31 mouse cellular contexts compared by ENCODE assay signal in the genomic region with DNA sequence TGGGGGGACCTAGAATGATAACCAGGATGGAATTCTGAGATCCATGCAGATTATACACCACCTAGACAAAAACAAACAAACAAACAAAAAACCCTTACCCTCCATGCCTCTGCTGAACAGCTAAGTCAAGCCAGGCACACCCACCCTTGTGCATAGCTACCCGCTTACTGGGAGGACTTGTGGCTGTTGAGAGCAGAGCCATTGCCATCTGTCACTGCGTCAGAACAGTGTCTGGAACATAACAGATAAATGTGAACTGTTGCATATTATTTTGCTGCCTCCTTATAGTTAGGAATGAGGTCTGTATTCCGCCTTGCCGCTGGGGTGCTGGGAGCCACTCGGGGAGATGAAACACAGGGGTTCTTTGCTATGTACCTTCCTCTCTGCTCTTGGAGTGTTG.
DNase-seq lines count a peak whose midpoint lies in the region; ATAC-seq and TF ChIP-seq lines count a peak whose summit lies in the region.
"Had no signal": no experiment of that assay in that cellular context is flagged by ENCODE, and none has a peak within 500 bp of the region (broad histone marks: within the 10 kb centered on the region; RNA-seq: fewer than 3 reads in every experiment).

No protein-coding gene starts in this region.

- 44% methylated on average over 5 of the region's 5 CpGs for WGBS in heart, embryonic 15.5 days
- 95% methylated on average over 5 of the region's 5 CpGs for WGBS in midbrain, embryonic 13.5 days

- TF ChIP-seq POLR2A in ES-Bruce4 (IDR thresholded peaks at IDR 0.05; ENCODE audit: insufficient read depth, low read length) = no peak

- no peaks in the 10 kb centered on the region for H3K9me3 ChIP-seq in heart, embryonic 15.5 days (replicated peaks)
- H3K9me3 ChIP-seq in ES-Bruce4 (replicated peaks; ENCODE audit: control insufficient read depth, insufficient read depth, low read length, poor library complexity, severe bottlenecking) = no peaks in the 10 kb centered on the region
- H3K9me3 ChIP-seq in midbrain, embryonic 13.5 days = no peaks in the 10 kb centered on the region; the same call in 1 of the 2 replicates
- H3K9me3 ChIP-seq: embryonic facial prominence, embryonic 12.5 days; forebrain, embryonic 12.5 days; liver, embryonic 13.5 days; neural tube, embryonic 15.5 days; stomach, embryonic 15.5 days had no signal

- peaks cover 28% of the 10 kb centered on the region for H3K4me1 ChIP-seq in heart, embryonic 15.5 days (replicated peaks)
- peaks cover 8% of the 10 kb centered on the region for H3K4me1 ChIP-seq in ES-Bruce4 (ENCODE audit: control insufficient read depth, insufficient read depth, low read length)
- H3K4me1 ChIP-seq in midbrain, embryonic 13.5 days (replicated peaks) = no peaks in the 10 kb centered on the region
- H3K4me1 ChIP-seq: embryonic facial prominence, embryonic 12.5 days; forebrain, embryonic 12.5 days; hindbrain, embryonic 13.5 days; neural tube, embryonic 15.5 days had no signal

- no peaks in the 10 kb centered on the region for H3K36me3 ChIP-seq in heart, embryonic 15.5 days
- no peaks in the 10 kb centered on the region for H3K36me3 ChIP-seq in ES-Bruce4 (ENCODE audit: control insufficient read depth, insufficient read depth, low read length, poor library complexity, severe bottlenecking)
- peaks cover 12% of the 10 kb centered on the region for H3K36me3 ChIP-seq in midbrain, embryonic 13.5 days
- H3K36me3 ChIP-seq: stomach, embryonic 15.5 days had no signal

- H3K27me3 ChIP-seq in heart, embryonic 15.5 days = no peaks in the 10 kb centered on the region
- H3K27me3 ChIP-seq in ES-Bruce4 (ENCODE audit: control insufficient read depth, insufficient read depth, low read length, poor library complexity, severe bottlenecking) = no peaks in the 10 kb centered on the region
- H3K27me3 ChIP-seq in midbrain, embryonic 13.5 days = no peaks in the 10 kb centered on the region
- H3K27me3 ChIP-seq: embryonic facial prominence, embryonic 12.5 days; forebrain, embryonic 12.5 days; hindbrain, embryonic 13.5 days; liver, embryonic 13.5 days; neural tube, embryonic 15.5 days; Patski; stomach, embryonic 15.5 days had no signal

- no peak for TF ChIP-seq CTCF in ES-Bruce4 (IDR thresholded peaks at IDR 0.05; ENCODE audit: low read depth, low read length)

- no peak overlapping the region for H3K9ac ChIP-seq in heart, embryonic 15.5 days
- H3K9ac ChIP-seq in ES-Bruce4 (ENCODE audit: low read depth, poor library complexity, severe bottlenecking) = no peak overlapping the region
- no peak overlapping the region for H3K9ac ChIP-seq in midbrain, embryonic 13.5 days (replicated peaks)
- H3K9ac ChIP-seq: embryonic facial prominence, embryonic 12.5 days; forebrain, embryonic 12.5 days; hindbrain, embryonic 13.5 days; liver, embryonic 13.5 days; neural tube, embryonic 15.5 days; stomach, embryonic 15.5 days had no signal

- no peak overlapping the region for H3K4me3 ChIP-seq in heart, embryonic 15.5 days
- H3K4me3 ChIP-seq in ES-Bruce4 (ENCODE audit: low read depth, low read length) = 0 out of 2 replicates have a peak overlapping the region, but pooled peaks have one; percentile 19
- H3K4me3 ChIP-seq in midbrain, embryonic 13.5 days (replicated peaks) = no peak overlapping the region
- H3K4me3 ChIP-seq: embryonic facial prominence, embryonic 12.5 days; forebrain, embryonic 12.5 days; heart, adult 2 months; hindbrain, embryonic 13.5 days; left cerebral cortex, adult 2 months; liver, embryonic 13.5 days; neural tube, embryonic 15.5 days; stomach, embryonic 15.5 days had no signal

- no peak for DNase-seq in frontal cortex, postnatal 14 days (ENCODE audit: low spot score in 2 of 2)
- DNase-seq in heart, postnatal 4 days = no peak
- peak; percentile 16 to 68 for DNase-seq in layer of hippocampus, adult 18-20 months (ENCODE audit: low spot score in 2 of 2)
- DNase-seq in layer of hippocampus, adult 11-12 months (ENCODE audit: low spot score) = no peak
- DNase-seq: adrenal gland, postnatal 36 days; cerebellum, adult 11 months; cerebellum, postnatal 10 days; gastrocnemius, postnatal 14 days; heart, adult 2 months; kidney, adult 2 months; kidney, postnatal 36 days; liver, embryonic 13.5 days; lung, adult 2 months; lung, postnatal 14 days; right cerebral cortex, adult 18-20 months; right cerebral cortex, postnatal 4 days; thymus, adult 18-20 months; thymus, postnatal 36 days had no signal

- ATAC-seq in frontal cortex, adult (ENCODE audit: low TSS enrichment) = peak; percentile 67
- ATAC-seq in heart, embryonic 15.5 days (replicated peaks; ENCODE audit: insufficient number of reproducible peaks, insufficient read depth, low FRiP score, low read depth) = no peak
- ATAC-seq in midbrain, embryonic 13.5 days = no peak
- ATAC-seq: CD4-positive, CD25-positive, alpha-beta regulatory T cell, adult 4 months; Patski had no signal

- no peak for TF ChIP-seq EP300 in ES-Bruce4 (IDR thresholded peaks at IDR 0.05; ENCODE audit: insufficient read depth, low read depth, low read length)

- H3K27ac ChIP-seq in heart, embryonic 15.5 days = peak overlapping the region; percentile 39
- H3K27ac ChIP-seq in ES-Bruce4 (ENCODE audit: insufficient read depth, low read length) = no peak overlapping the region
- H3K27ac ChIP-seq in midbrain, embryonic 13.5 days = no peak overlapping the region
- H3K27ac ChIP-seq: embryonic facial prominence, embryonic 12.5 days; forebrain, embryonic 12.5 days; heart, adult 2 months; hindbrain, embryonic 13.5 days; left cerebral cortex, adult 2 months; neural tube, embryonic 15.5 days; stomach, embryonic 15.5 days had no signal

- H3K4me2 ChIP-seq in heart, embryonic 15.5 days = no peak overlapping the region
- no peak overlapping the region for H3K4me2 ChIP-seq in midbrain, embryonic 13.5 days (replicated peaks)
- H3K4me2 ChIP-seq: embryonic facial prominence, embryonic 12.5 days; forebrain, embryonic 12.5 days; hindbrain, embryonic 13.5 days; liver, embryonic 13.5 days; midbrain, embryonic 11.5 days; neural tube, embryonic 15.5 days; stomach, embryonic 15.5 days had no signal

Comparison
In these comparisons a context has a peak if more than half of its experiments do, and no peak if none do; other contexts are left out.
1. DNase-seq: peak in layer of hippocampus, adult 18-20 months (2 of 2); none in frontal cortex, postnatal 14 days (0 of 2), heart, postnatal 4 days (single experiment) and layer of hippocampus, adult 11-12 months (single experiment).